13 mouse cellular contexts compared by ENCODE assay signal in genomic region chr4:43114512-43114911, GRCm38 (mm10).
"Had no signal": no experiment of that assay in that cellular context is flagged by ENCODE, and none has a peak within 500 bp of the region (broad histone marks: within the 10 kb centered on the region; RNA-seq: fewer than 3 reads in every experiment).

No protein-coding gene starts in this region.

- H3K4me2 ChIP-seq: heart, embryonic 12.5 days; hindbrain, embryonic 13.5 days; hindbrain, embryonic 15.5 days; kidney, embryonic 15.5 days; limb, embryonic 13.5 days; limb, embryonic 15.5 days; liver, embryonic 15.5 days had no signal

- DNase-seq: gastrocnemius, postnatal 25 days had no signal

- H3K36me3 ChIP-seq: hindbrain, embryonic 15.5 days; kidney, embryonic 15.5 days; limb, embryonic 13.5 days; limb, embryonic 15.5 days; liver, embryonic 15.5 days had no signal

- H3K9me3 ChIP-seq: heart, embryonic 10.5 days; heart, embryonic 12.5 days; hindbrain, embryonic 13.5 days; hindbrain, embryonic 15.5 days; kidney, embryonic 15.5 days; limb, embryonic 13.5 days; limb, embryonic 15.5 days; liver, embryonic 15.5 days had no signal

- H3K4me1 ChIP-seq: heart, embryonic 10.5 days; heart, embryonic 12.5 days; hindbrain, embryonic 13.5 days; hindbrain, embryonic 15.5 days; kidney, embryonic 15.5 days; limb, embryonic 13.5 days; limb, embryonic 15.5 days; liver, embryonic 15.5 days had no signal

- H3K9ac ChIP-seq: heart, embryonic 12.5 days; hindbrain, embryonic 13.5 days; hindbrain, embryonic 15.5 days; kidney, embryonic 15.5 days; limb, embryonic 13.5 days; limb, embryonic 15.5 days; liver, embryonic 15.5 days had no signal

- H3K27ac ChIP-seq: gastrocnemius, adult 2 months; heart, embryonic 10.5 days; hindbrain, embryonic 13.5 days; hindbrain, embryonic 15.5 days; hindbrain, postnatal 0 days; kidney, embryonic 15.5 days; kidney, postnatal 0 days; limb, embryonic 13.5 days; limb, embryonic 15.5 days; liver, embryonic 15.5 days had no signal

- H3K4me3 ChIP-seq: gastrocnemius, adult 2 months; heart, embryonic 10.5 days; heart, embryonic 12.5 days; hindbrain, embryonic 13.5 days; hindbrain, embryonic 15.5 days; kidney, embryonic 15.5 days; limb, embryonic 13.5 days; limb, embryonic 15.5 days; liver, embryonic 15.5 days had no signal

- H3K27me3 ChIP-seq: heart, embryonic 12.5 days; hindbrain, embryonic 13.5 days; hindbrain, embryonic 15.5 days; kidney, embryonic 15.5 days; limb, embryonic 13.5 days; limb, embryonic 15.5 days; liver, embryonic 15.5 days had no signal

- ATAC-seq: hindbrain, postnatal 0 days; intestine, embryonic 16.5 days had no signal
